Mouse (Mus musculus) myocyte (in vitro differentiated cells): ENCODE measurements around the gene Scfd2. TPM values are rescaled to one million over a fixed set of nuclear protein-coding genes. Genes with fewer than 3 reads are reported as not detected.

Experiments
- H3K27me3 ChIP-seq: one replicate; pipeline ENCODE4 v1.6.1; 2011; ENCODE audit not compliant: control insufficient read depth, insufficient read depth, insufficient read length
- H3K36me3 ChIP-seq: one replicate; pipeline ENCODE4 v1.6.1; 2011; ENCODE audit not compliant: control insufficient read depth, insufficient read depth
- H3K4me2 ChIP-seq: one replicate; pipeline ENCODE4 v1.6.1; 2011; ENCODE audit warnings: low read depth, control low read depth
- H3K4me3 ChIP-seq: one replicate; pipeline ENCODE4 v1.5.1; 2011; ENCODE audit warnings: mild to moderate bottlenecking, control low read depth, moderate library complexity
- H3K79me2 ChIP-seq: one replicate; pipeline ENCODE4 v1.6.1; 2011; ENCODE audit not compliant: control insufficient read depth, insufficient read depth
- H3ac ChIP-seq: one replicate; pipeline ENCODE4 v1.6.1; 2011; ENCODE audit not compliant: control insufficient read depth, insufficient read length
- CEBPB ChIP-seq: IDR thresholded peaks from 2 replicates; pipeline ENCODE4 v1.6.1; 2011; ENCODE audit warnings: mild to moderate bottlenecking, moderate library complexity; ENCODE audit not compliant: poor library complexity, insufficient read depth, severe bottlenecking
- E2F4 ChIP-seq: IDR thresholded peaks from one replicate; pipeline ENCODE4 v1.6.1; 2011; ENCODE audit warnings: mild to moderate bottlenecking, control low read depth, moderate library complexity; ENCODE audit not compliant: insufficient read depth
- MAX ChIP-seq: IDR thresholded peaks from one replicate; pipeline ENCODE4 v1.6.1; 2011; ENCODE audit warnings: low read depth, mild to moderate bottlenecking, control low read depth
- MYOD1 ChIP-seq, 3 experiments: IDR thresholded peaks; one replicate each; pipeline ENCODE4 v1.6.1; 2011; ENCODE audit warnings: control low read depth in 2 of 3, low read depth in 2 of 3, mild to moderate bottlenecking in 2 of 3, moderate library complexity in 1 of 3; ENCODE audit not compliant: insufficient read length in 2 of 3, control insufficient read depth in 1 of 3
- MYOG ChIP-seq, 3 experiments: IDR thresholded peaks; one replicate each; pipeline ENCODE4 v1.6.1; 2011; ENCODE audit warnings: control low read depth in 2 of 3, low read depth in 2 of 3, mild to moderate bottlenecking in 2 of 3; ENCODE audit not compliant: insufficient read length in 2 of 3, control insufficient read depth in 1 of 3, insufficient read depth in 1 of 3
- POLR2A ChIP-seq: IDR thresholded peaks from one replicate; pipeline ENCODE4 v1.6.1; 2011; ENCODE audit warnings: low read depth, mild to moderate bottlenecking, control low read depth, moderate library complexity; ENCODE audit not compliant: insufficient read length
- POLR2AphosphoS2 ChIP-seq: IDR thresholded peaks from one replicate; pipeline ENCODE4 v1.6.1; 2011; ENCODE audit warnings: low read depth, control low read depth; ENCODE audit not compliant: insufficient read length
- REST ChIP-seq: IDR thresholded peaks from one replicate; pipeline ENCODE4 v1.6.1; 2011; ENCODE audit warnings: mild to moderate bottlenecking, control low read depth, moderate library complexity; ENCODE audit not compliant: insufficient read depth, insufficient read length
- SRF ChIP-seq: IDR thresholded peaks from one replicate; pipeline ENCODE4 v1.6.1; 2011; ENCODE audit warnings: low read depth; ENCODE audit not compliant: control insufficient read depth, insufficient read length
- TCF12 ChIP-seq: IDR thresholded peaks from one replicate; pipeline ENCODE4 v1.6.1; 2011; ENCODE audit warnings: mild to moderate bottlenecking, control low read depth; ENCODE audit not compliant: poor library complexity, insufficient read depth, severe bottlenecking
- TCF3 ChIP-seq: IDR thresholded peaks from one replicate; pipeline ENCODE4 v1.6.1; 2011; ENCODE audit warnings: low read depth, control low read depth; ENCODE audit not compliant: insufficient read length
- USF1 ChIP-seq: IDR thresholded peaks from one replicate; pipeline ENCODE4 v1.6.1; 2011; ENCODE audit warnings: low read depth, mild to moderate bottlenecking, control low read depth, moderate library complexity
- polyA plus RNA-seq: library from polyadenylated mRNA; unstranded; fragments of >200 nt; fragmentation: generic; extraction: Trizol; gene quantifications from one replicate; pipeline ENCODE4 v1.2.1, GENCODE M21; 2012; ENCODE audit warnings: missing spikeins

The Scfd2 gene
- polyA plus RNA-seq, 1 experiment: 7.8 TPM

GRCm38 (mm10) chr5:74246453-74246852 lies 285.1 kb downstream of the Scfd2 start:
- Histone ChIP-seq H3K4me2 (peak overlapping the region; percentile 55), H3K36me3 (no peaks in the 10 kb centered on the region), H3K79me2 (no peaks in the 10 kb centered on the region), H3K27me3 (no peaks in the 10 kb centered on the region), H3ac (no peak overlapping the region), H3K4me3 (no peak overlapping the region)
- TF ChIP-seq TCF3 (peak; percentile 30), E2F4 (no peak), SRF (no peak), MYOD1 (IDR thresholded peaks at IDR 0.05; ENCODE audit: control insufficient read depth in 1 of 3, insufficient read length in 2 of 3, low read depth in 2 of 3) (peak; percentile 69 to 95 (median 95)), TCF12 (peak; percentile 79), MYOG (IDR thresholded peaks at IDR 0.05; ENCODE audit: control insufficient read depth in 1 of 3, insufficient read depth in 1 of 3, insufficient read length in 2 of 3, low read depth in 2 of 3) (peak in 2 of 3 experiments; percentile 28 to 49)

GRCm38 (mm10) chr5:74245641-74246145 lies 285.9 kb downstream of the Scfd2 start:
- H3K4me2 ChIP-seq: peak overlapping the region; percentile 55
- H3K27me3 ChIP-seq: no peaks in the 10 kb centered on the region
- H3K4me3 ChIP-seq: no peak overlapping the region
- TF ChIP-seq MYOG (IDR thresholded peaks at IDR 0.05; ENCODE audit: control insufficient read depth in 1 of 3, insufficient read depth in 1 of 3, insufficient read length in 2 of 3, low read depth in 2 of 3) (no peak), POLR2AphosphoS2 (no peak), REST (no peak), MYOD1 (IDR thresholded peaks at IDR 0.05; ENCODE audit: control insufficient read depth in 1 of 3, insufficient read length in 2 of 3, low read depth in 2 of 3) (no peak), POLR2A (no peak), E2F4 (no peak)
- no peaks in the 10 kb centered on the region for H3K79me2 ChIP-seq
- no peak overlapping the region for H3ac ChIP-seq
- H3K36me3 ChIP-seq: no peaks in the 10 kb centered on the region

GRCm38 (mm10) chr5:74244406-74245019 lies 287.0 kb downstream of the Scfd2 start:
- no peak for TF ChIP-seq E2F4
- TF ChIP-seq MYOD1 (IDR thresholded peaks at IDR 0.05; ENCODE audit: control insufficient read depth in 1 of 3, insufficient read length in 2 of 3, low read depth in 2 of 3): peak in 1 of 3 experiments; percentile 35
- no peaks in the 10 kb centered on the region for H3K79me2 ChIP-seq
- no peak overlapping the region for H3K4me2 ChIP-seq
- H3K27me3 ChIP-seq: no peaks in the 10 kb centered on the region
- no peak overlapping the region for H3K4me3 ChIP-seq
- H3K36me3 ChIP-seq: no peaks in the 10 kb centered on the region
- no peak overlapping the region for H3ac ChIP-seq

GRCm38 (mm10) chr5:74242654-74243053 lies 288.9 kb downstream of the Scfd2 start:
- H3K27me3 ChIP-seq: no peaks in the 10 kb centered on the region
- no peak overlapping the region for H3K4me2 ChIP-seq
- H3K4me3 ChIP-seq: no peak overlapping the region
- TF ChIP-seq CEBPB (no peak), USF1 (no peak), REST (no peak), POLR2AphosphoS2 (no peak), MYOD1 (IDR thresholded peaks at IDR 0.05; ENCODE audit: control insufficient read depth in 1 of 3, insufficient read length in 2 of 3, low read depth in 2 of 3) (no peak)
- no peaks in the 10 kb centered on the region for H3K36me3 ChIP-seq
- H3ac ChIP-seq: no peak overlapping the region
- H3K79me2 ChIP-seq: no peaks in the 10 kb centered on the region

GRCm38 (mm10) chr5:74240926-74241680 lies 290.5 kb downstream of the Scfd2 start:
- Histone ChIP-seq H3K27me3 (no peaks in the 10 kb centered on the region), H3K36me3 (no peaks in the 10 kb centered on the region), H3K79me2 (no peaks in the 10 kb centered on the region), H3K4me3 (no peak overlapping the region), H3K4me2 (no peak overlapping the region), H3ac (no peak overlapping the region)
- TF ChIP-seq TCF3: no peak
- TF ChIP-seq TCF12: no peak
- TF ChIP-seq POLR2A: no peak
- no peak for TF ChIP-seq MYOD1 (IDR thresholded peaks at IDR 0.05; ENCODE audit: control insufficient read depth in 1 of 3, insufficient read length in 2 of 3, low read depth in 2 of 3)
- TF ChIP-seq REST: no peak
- TF ChIP-seq USF1: no peak
- TF ChIP-seq POLR2AphosphoS2: no peak
- no peak for TF ChIP-seq MYOG (IDR thresholded peaks at IDR 0.05; ENCODE audit: control insufficient read depth in 1 of 3, insufficient read depth in 1 of 3, insufficient read length in 2 of 3, low read depth in 2 of 3)
- no peak for TF ChIP-seq CEBPB
- TF ChIP-seq SRF: no peak
- no peak for TF ChIP-seq E2F4
- TF ChIP-seq MAX: no peak
